Mouse (Mus musculus): ENCODE measurements around the gene Rxrb. TPM values are rescaled to one million over a fixed set of nuclear protein-coding genes. Genes with fewer than 3 reads are reported as not detected.
A peak's percentile ranks its signal among the peaks of the same experiment; 100 is the strongest.
"Not testable (repeated sequence)": the region's sequence is repeated elsewhere in the genome, so short reads cannot be mapped to it uniquely, and the experiment has no call there.

The Rxrb gene
- 10 to 100 TPM; 40.5 to 42.1 TPM for total RNA-seq (2021)

DNA sequence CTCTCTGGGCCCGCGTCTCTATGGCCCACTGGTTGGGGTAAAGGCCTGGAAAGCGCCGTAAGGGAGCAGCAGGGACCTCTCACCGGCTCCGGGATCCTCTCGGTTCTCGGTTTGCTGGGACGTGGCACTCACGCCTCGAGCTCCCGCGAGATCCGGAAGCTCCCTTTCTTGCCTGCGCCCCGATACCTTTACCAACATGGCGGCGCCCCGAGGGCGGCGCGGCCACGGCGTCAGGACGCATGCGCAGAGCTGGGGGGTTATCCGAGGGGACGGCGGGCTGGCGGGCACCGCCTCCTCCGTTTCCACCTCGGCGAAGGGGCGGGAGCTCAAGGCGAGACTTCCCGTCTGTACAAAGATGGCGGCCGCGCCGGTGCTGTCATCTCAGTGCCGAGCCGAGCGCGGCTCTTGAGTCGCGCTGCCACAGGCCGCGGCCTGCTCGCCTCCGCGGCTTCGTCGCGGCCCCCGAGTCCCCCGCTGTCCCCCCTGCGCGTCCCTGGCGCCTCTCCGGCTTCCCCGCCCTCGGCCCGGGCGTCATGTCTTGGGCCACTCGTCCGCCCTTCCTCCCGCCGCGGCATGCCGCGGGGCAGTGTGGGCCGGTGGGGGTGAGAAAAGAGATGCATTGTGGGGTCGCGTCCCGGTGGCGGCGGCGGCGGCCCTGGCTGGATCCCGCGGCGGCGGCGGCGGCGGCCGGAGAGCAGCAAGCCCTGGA lies at the start of gene Rxrb, which contains the start of gene Slc39a7:
Rxrb (plus strand) TSS at position 348 of the 709 bp plus-strand sequence.
Slc39a7 (minus strand) TSS at position 218 of the 709 bp plus-strand sequence.
- intact Hi-C loops (cut with DNase I), result no loop called here
- peak; percentile 97 for DNase-seq (ENCODE audit: low spot score)

DNA sequence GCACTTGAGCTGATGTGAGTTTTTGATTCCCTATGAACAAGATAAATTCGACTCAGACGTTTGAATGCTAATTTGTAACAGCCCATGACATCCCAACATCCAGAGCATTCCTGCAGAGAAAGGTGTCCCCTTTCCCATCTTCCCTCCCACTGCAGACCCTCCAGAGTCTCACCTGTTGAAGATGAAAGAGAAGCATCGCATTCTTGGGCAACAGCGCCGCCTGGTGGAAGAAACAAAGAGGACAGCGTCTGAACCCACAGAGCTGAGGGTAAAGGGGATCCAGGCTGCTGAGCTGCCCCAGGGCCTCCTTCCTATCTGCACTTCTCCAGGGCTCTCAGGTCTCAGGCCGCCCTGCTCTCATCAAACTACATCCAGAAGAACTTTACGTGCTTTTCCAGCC lies 49.5 kb upstream of the Rxrb start:
- not testable (repeated sequence) for DNase-seq (ENCODE audit: low spot score)
- intact Hi-C loops (cut with DNase I), result loop anchor here (2.0 kb wide), 1 partner anchor 13 kb away; no protein-coding TSS in a partner anchor

DNA sequence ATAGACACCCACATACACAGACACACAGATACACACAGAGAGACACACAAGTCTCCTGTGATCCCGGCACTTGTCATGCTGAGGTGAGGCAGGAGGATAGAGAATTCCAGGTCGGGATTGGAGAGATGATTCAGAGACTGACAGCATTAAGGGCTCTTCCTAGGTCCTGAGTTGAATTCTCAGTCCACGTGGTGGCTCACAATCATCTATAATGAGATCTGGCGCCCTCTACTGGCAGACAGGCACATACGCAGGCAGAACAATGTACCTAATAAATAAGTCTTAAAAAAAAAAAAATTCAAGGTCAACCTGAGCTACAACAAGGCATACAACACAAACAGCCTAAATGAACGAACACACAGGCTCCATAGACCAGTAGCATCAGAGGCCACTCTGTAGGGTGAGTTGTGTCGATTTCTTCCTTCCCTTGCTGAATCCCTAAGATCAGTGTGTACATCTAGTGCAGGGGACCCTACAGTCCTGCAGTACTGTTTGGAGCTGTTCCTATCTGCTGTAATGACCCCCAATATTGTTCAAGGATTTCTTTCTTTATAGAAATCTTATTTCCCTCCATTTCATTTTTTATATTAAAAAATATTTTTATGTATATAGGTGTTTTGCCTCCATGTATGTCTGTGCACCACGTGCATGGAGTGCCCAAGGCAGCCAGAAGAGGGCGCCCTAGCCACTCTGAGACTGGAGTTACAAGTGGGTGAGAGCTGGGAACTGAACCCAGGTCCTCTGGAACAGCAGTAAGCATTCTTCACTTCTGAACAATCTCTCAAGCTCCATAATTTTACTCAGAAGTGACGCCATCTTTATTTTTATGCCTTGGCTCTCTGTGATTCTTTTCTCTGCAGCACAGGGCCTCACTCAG lies 39.6 kb upstream of the Rxrb start:
- DNase-seq (ENCODE audit: low spot score), result no peak
- intact Hi-C loops (cut with DNase I), result no loop called here

DNA sequence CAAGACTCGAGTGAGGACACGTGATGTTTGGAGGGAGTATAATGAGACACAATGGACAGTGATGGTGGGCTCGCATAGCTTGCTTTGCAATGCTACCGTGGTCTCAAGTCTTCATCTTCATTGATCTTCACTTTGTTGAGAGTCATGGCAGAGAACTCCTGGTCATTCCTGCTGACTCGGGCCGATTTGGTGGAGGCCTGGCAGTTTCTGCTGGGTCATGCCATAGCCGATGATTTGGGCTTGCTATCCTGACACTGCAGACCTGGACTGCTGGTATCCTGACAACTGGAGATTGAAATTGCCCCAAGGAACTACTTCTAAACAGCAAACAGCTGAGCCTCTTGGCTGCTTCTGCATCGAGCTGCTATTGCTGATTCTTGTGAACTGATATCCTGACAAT lies 36.7 kb upstream of the Rxrb start:
- intact Hi-C loops (cut with DNase I), result no loop called here
- no peak for DNase-seq (ENCODE audit: low spot score)

DNA sequence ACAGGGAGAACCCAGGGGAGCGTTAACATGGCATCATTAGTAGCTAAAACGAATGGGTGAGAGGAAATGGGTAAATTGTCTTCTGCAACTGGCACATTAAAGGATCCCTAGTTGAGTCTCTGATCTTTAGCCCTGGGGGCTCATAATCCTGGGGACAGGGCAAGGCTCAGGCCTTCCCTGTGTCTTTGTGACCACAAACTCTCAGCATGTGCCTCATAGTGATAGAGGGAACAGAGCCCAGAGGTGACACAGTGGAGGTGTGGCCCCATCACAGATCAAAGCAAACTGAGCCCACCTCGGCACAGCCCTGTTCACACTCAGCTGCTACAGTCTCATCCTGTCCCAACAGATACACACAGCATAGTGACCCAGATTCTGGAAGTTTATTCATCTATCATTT lies 36.0 kb upstream of the Rxrb start:
- DNase-seq (ENCODE audit: low spot score), result no peak
- intact Hi-C loops (cut with DNase I), result no loop called here

DNA sequence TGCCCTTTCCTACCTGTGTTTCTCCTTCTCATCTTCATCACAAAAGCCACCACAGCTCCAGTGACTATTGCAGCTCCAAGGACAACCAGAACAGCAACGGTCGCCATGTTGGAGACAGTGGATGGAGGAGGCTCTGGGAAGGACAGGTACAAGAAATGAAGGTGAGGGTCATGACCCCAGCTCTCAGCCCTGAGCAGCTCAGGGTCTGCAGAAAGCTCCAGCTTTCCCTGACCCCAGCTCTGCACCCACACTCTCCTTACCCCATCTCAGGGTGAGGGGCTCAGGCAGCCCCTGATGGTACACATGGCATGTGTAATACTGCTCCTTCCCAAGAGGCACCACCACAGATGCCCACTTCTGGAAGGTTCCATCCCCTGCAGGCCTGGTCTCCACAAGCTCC lies 34.6 kb upstream of the Rxrb start:
- DNase-seq (ENCODE audit: low spot score); intact Hi-C loops (cut with DNase I): not testable (repeated sequence)

DNA sequence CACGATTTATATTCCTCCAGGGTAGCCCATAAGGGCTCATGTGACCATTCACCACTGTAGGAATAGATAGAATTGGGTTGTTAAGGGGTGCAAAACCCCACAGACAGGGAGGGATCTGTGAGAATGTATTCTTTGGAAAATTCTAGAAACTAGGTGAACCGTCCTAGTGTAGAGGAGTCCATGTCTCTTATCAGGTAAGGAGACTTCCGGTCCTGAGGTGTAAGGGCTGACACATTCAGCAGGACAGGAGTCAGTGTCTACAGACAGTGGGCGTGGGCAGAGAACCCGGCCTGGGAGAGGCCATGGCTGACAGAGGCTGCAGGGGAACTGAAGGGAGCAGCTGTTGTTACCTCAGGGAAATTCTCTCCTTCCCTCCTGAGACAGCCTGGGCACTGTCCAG lies 32.9 kb upstream of the Rxrb start:
- intact Hi-C loops (cut with DNase I); DNase-seq (ENCODE audit: low spot score): not testable (repeated sequence)

DNA sequence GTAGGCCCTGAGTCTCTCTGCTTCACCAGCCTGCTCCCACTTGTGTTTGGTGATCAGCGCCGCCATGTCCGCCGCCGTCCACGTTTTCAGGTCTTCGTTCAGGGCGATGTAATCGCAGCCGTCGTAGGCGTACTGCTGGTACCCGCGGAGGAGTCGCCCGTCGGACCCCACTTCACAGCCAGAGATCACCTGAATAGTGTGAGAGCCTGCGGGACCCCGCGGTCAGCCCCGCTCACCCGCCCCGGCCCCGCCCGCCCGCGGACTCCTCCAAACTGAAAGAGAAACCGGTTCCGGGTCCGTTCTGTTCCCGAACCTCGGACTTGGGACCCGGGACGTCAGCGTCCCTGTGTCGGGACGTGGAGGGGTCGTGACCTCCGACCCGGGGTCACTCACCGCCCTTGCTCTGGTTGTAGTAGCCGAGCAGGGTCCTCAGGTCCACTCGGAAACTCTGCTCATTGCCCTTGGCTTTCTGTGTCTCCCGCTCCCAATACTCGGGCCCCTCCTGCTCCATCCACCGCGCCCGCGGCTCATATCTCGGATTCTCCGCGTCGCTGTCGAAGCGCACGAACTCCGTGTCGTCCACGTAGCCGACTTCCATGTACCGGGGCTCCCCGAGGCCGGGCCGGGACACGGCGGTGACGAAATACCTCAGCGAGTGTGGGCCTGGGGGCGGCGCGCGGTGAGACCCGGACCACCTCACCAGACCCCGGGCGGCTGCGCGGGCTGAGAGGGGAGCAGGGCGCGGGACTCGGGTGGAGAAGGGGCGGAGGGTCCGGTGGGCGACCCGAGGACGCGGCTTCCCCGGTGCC lies 32.1 kb upstream of the Rxrb start:
- no peak for DNase-seq (ENCODE audit: low spot score)
- intact Hi-C loops (cut with DNase I), result no loop called here

DNA sequence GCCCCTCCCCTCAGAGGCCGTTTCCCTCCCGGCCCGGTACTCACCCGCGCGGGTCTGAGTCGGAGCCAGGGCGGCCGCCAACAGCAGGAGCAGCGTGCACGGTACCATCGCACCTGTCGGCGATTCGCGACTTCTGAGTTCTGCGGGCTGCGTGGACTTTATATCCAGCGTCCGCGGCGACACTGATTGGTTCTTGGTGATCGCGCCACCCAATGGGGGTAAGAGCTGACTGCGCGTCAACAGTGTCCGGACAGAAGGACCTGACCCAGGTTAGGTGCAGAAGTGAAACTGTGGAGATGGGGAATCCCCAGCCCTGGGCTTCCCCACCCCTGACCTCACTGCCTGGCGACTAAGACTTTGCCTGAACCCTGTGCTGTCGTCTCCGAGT lies 31.5 kb upstream of the Rxrb start, which contains the start of gene H2-K1:
H2-K1 (minus strand) TSS at position 198 of the 388 bp plus-strand sequence.
- intact Hi-C loops (cut with DNase I), result no loop called here
- peak; percentile 89 for DNase-seq (ENCODE audit: low spot score)

DNA sequence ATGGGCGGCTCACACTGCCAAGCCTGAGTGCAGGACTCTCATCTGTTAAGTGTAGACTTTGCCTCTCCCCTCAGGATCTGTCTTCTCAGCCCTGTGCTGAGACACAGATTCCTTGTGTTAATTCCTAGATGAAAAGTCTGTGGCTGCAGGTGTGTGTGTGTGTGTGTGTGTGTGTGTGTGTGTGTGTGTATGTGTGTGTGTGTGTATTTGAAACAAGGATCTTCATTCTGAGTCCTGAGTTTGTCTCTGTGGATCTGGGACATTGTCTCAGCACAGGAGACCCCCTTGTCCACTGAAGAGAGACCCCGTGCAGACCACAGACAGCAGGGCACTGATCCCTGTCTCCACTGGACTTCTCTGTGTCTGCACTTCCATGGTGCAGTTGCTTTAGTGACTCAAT lies 30.8 kb upstream of the Rxrb start:
- DNase-seq (ENCODE audit: low spot score); intact Hi-C loops (cut with DNase I): not testable (repeated sequence)

DNA sequence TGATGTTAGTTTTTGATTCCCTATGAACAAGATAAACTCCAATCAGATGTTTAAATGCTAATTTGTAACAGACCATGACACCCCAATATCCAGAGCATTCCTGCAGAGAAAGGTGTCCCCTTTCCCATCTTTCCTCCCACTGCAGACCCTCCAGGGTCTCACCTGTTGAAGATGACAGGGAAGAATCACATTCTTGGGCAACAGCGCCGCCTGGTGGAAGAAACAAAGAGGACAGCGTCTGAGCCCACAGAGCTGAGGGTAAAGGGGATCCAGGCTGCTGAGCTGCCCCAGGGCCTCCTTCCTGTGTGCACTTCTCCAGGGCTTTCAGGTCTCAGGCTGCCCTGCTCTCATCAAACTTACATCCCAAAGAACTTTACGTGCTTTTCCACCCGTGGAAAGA lies 28.2 kb upstream of the Rxrb start:
- intact Hi-C loops (cut with DNase I), result no loop called here
- no peak for DNase-seq (ENCODE audit: low spot score)

DNA sequence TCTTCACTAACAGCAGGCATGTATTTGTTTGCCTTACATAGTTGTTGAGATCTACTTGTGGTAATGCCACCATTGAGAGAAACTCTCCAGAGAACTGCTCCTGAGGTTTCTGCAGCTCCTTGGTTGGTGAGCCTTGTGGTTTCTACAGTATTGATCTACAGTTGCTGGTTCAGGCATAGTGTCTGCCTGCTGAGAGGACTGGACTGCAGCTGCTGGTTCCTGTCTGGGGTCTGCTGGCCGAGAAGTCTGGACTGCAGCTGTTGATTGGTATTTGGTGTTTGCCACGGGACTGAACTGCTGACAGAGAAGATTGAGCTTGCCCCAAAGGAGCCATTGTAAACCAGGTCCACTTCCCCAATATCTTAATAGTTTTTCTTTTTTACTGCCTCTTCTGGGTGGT lies 25.0 kb upstream of the Rxrb start:
- no peak for DNase-seq (ENCODE audit: low spot score)
- intact Hi-C loops (cut with DNase I), result no loop called here

DNA sequence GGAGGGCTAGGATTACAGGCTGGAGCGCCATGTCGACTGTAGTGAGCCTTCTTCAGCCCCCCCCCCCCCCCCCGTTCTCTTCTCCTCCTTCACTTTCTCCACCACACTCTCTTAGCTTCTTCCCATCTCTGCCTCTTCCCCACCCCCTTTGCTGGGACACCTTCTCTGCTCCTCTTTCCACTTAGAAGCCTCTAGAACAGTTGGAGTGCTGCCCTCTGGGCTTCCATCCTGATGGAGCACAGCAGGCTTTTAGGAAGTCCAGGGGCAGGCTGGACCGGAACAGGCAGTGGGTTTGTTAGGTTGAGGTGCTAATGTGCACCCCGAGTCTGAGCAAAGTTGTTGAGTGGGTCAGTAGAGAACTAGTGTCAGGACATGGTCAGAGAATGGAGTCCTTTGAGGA lies 21.5 kb upstream of the Rxrb start:
- DNase-seq (ENCODE audit: low spot score), result no peak
- intact Hi-C loops (cut with DNase I), result no loop called here

DNA sequence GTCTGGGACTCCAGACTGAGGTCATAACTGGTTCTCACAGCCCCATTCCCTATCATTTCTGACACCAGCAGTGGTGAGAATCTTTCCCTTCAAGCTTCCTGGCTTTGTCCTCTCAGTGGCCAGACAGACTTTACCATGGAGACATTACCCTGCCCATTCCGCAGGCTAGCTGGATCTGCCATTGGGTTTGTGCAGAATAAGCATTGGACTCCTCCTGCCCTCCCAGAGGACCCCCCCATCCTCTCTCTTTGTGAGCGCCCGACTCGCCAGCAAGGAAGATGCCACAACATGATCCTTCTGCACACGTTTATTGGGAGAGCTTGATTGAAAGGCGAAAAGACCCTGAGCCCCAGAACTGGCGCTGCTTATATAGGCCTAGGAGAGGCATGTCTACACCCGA lies 18.2 kb upstream of the Rxrb start:
- no peak for DNase-seq (ENCODE audit: low spot score)

DNA sequence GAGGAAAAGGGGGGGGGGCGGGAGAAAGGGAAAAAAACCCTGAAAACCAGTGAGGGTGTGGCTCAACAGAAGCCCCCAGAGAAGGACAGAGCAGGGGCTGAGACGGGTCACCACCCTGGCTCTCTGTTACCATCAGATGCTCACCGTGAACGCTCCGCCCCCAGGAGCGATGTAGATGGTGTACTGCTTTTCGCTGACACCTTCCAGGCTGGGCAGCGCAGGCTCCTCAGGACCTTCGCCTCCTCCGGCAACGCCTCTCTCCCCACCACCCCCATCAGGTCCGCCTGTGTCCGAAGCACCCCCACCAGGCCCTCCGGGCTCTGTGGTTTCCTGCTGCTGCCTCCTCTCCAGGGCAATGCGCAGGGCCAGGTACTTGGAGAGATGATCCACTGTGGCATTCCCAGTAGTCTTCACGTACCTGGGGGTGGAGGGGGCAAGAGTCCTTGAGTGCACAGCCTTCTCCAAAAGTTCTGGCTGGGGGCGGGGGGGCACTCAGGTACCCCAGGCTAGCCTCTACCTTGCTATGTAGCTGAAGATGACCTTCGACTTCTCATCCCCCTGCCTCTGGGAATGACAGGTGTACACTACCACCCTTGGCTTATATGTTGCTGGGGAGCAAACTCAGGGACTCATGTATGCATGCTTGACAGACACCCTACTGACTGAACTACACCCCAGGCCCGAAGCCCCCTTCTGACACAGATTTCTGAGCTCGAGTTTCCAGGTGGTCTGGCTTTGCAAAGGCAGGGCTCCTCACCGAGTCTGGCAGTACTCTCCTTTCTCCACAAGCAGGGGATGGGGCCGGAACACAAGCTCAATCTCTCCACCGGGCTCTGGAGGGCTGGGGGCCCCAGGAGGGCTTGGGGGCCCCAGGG lies 9.8 kb upstream of the Rxrb start:
- intact Hi-C loops (cut with DNase I), result loop anchor here (1.0 kb wide), 1 partner anchor 64 kb away; no protein-coding TSS in a partner anchor
- DNase-seq (ENCODE audit: low spot score), result no peak

More for the DNA sequence above, 18.2 kb upstream of the Rxrb start:
- intact Hi-C loops (cut with DNase I), result no loop called here

DNA sequence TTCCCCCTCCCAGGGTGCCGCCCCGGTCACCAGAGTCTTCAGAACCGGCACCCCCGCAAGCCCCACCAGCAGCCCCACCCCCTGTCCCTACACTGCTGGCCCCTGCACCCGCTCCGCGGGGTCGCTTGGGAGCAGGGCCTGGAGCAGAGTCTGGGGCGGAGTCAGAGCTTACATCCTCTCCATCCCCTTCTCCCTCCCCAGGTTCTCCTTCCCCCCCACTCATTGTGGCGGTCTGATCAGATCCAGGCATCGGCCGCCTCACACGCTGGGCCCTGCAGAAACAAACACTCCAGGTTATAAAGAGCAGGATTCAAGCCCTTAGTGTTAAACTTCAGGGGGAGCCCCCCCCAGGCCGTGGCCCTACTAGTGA lies 9.2 kb upstream of the Rxrb start:
- intact Hi-C loops (cut with DNase I), result no loop called here
- no peak for DNase-seq (ENCODE audit: low spot score)

DNA sequence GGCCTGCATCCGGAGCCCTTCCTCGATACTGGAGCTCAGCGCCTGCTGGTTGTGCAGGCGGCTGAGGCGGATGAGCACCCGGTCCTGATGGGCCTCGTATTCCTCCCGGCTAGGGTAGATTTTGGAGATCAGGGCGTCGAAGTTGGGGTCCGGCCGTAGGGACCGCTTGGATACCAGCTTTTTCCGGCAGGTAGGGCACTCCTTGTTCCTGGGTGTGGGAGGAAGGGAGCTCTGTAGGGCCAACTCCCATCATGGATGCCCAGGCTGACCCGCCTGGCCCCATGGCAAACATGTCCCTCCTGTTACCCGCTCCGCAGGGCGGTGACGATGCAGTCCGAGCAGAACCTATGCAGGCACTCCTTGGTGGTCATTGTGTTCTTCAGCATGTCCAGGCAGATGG lies 8.6 kb upstream of the Rxrb start:
- intact Hi-C loops (cut with DNase I), result no loop called here

DNA sequence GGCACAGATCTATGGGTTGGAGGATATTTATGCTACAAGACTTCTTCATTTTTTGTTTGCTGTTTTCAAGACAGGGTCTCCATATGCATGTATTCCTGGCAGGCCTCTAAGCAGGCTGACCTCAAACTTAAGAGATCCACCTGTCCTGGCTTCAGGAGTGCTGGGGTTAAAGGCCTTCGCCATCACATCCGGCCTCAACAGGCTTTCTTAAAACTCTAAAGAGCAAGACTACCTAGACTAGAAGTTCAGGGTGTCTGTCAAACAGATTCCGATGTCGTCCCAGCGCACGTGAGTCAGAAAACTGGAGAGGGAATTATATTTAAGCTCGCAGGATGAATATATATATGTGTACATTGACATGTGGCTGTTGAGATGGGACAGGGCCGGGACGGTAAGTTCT lies 7.9 kb upstream of the Rxrb start:
- intact Hi-C loops (cut with DNase I), result no loop called here
- DNase-seq (ENCODE audit: low spot score), result no peak

More for the DNA sequence above, 8.6 kb upstream of the Rxrb start:
- no peak for DNase-seq (ENCODE audit: low spot score)

DNA sequence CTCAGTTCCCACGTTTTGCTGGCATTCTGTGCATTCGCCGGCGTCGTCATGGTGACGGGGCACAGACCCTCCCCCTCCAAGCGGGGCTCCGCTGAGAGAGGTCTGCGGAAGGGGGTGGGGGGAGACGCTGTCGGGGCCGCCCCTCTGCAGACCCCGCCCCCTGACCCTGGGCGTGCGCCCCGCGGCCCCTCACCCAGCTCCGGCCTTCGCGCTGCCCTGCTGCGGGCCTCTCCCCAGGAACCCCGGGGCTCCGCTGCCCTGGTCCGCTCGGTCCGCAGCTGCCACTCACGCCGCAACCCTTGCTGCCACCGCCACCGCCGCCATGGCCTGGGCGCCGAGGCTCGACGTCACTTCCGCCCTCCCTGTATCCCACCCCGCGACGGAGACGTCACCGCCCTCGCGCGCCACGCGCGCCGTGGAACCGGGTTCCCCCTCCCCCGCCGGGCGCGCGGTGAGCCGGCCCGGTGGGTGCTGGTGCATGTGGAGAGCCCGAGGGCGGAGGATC lies 7.2 kb upstream of the Rxrb start, which contains the start of gene Ring1:
Ring1 (minus strand) TSS at position 364 of the 505 bp plus-strand sequence.
- intact Hi-C loops (cut with DNase I), result no loop called here
- peak; percentile 79 for DNase-seq (ENCODE audit: low spot score)

All from heart, postnatal 25 days (tissue).